Mouse (Mus musculus) thymus, postnatal 4 days (tissue): ENCODE measurements around the gene Dennd1b.

ENCODE experiments used
- DNase-seq: peaks from one replicate; pipeline ENCODE4 v3.0.0; 2021

Gene Dennd1b

DNA sequence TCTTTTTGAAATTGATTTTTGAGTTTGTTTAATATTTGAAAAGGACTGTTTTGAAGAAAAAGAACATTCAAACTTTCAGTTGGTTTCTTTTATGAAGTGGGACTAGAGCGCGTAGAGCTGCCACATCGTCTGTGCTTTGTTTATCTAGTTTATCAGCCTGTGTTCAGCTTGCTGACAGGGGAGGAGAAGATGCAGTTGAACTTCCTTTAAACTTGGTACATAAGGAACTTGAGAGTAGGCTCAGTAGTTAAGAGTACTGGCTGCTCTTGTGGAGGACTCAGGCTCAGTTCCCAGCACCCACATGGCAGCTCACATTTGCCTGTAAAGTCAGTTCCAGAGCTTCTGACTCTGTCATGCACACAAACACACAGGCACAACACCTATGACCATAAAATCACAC lies 124.3 kb downstream of the Dennd1b start:
- no peak for DNase-seq

DNA sequence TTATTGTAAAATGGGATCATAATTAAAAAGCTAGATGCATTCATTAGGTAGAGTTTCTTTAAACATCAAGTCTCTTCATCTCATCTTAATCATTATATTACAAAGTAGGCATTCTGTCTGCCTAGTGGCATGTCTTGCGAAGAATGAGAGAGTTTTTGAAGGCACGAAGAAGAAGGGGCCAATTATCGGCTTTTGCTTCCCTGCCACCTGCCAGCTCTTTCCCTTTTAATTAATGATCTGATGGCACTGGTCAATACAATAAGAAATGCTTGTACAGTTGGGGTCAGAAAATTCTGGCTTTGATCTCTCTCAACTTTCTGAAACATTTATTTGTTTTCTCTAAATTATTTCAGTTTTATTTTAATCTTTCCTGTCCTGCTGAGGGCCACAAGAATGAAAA lies 127.5 kb downstream of the Dennd1b start:
- no peak for DNase-seq

DNA sequence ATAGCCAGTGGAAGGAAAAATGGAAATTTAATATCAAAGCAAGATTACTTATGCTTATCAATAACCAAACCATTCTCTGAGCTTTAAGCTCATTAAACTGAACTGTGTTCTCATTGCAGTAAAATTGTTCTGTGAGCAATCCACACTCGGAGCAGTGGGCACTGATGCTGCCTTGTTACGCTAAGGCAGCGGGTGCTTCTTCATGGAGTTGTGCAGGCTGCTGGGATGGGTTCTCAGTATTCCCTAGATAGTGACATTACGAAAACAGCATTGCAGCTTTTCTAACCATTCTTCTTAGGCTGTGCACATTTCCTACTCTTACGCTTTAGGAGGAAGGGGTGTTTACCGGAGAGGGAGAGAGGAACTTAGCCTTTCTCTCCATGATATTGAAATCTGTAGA lies 128.5 kb downstream of the Dennd1b start:
- DNase-seq: no peak

DNA sequence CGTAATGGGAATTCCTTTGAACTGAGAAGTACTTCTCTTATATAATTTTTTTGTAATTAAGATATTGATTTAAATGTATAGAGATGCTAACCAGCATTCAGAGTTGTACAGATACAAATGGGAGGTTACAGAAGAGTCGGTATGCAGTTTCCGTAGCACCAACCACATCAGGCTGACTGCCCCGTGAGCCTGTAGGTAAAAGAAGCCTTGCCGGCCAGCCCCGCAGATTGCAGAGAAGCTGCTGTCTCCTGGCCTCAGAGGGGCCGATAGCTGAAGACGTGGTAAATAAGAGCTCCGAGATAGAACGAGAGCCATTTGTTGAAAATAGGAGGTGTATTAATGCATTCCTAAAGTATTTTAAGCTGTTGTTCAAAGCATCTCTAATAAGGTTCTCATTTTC lies 128.9 kb downstream of the Dennd1b start:
- DNase-seq: no peak

DNA sequence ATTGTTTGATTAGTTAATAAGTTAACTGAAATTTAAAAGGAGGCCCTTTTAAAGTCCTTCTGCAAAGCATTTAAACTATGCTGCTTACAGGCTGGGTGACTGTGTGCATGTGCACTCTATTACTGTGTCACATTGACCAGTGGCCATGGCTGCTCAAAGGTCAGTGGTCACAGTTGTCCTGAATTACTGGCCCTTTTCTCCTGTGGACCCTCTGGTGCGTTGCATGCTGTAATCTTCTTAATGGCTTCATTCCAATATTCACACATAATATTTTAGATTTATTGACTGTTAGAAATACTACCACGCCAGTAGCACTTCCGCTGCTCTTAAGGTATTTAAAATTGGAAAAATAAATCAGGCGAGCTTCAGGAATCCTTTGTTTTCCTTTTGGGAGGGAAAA lies 129.5 kb downstream of the Dennd1b start:
- no peak for DNase-seq

DNA sequence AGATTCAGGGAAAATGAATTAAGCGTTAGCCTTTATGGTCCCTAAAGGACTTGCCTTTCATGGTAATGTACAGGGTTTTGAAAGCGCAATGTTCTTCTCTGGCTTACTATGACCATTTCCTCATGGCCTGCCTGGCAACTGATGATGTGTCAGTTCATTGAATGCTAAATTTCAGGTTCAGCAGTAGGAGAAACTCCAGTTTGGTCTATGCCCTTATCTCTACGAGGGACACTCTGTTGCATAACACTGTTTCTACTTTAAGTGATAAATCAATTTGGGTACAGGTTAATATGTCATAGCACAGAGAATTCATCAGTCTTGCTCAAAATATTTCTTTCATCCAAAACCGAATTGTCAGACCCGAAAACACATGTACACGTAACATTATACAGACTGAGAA lies 133.1 kb downstream of the Dennd1b start:
- DNase-seq: no peak

DNA sequence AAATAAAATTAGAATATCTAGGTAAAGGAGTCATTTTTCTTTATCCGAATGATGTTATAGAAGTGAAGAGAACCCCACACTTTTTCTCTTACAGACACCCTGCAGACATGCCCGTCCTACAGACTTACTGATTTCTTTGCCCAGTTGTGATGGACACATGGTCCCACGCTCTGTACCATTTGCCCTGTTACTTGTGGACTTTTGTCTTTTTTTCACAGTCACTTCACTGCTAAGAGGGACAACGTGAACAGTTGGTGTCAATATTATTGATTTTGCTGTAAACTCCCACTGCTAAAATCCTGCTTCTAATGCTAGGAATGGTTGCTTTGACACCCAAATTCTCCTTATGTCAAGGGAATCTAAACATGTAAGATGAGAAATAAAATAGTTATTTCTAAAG lies 134.9 kb downstream of the Dennd1b start:
- no peak for DNase-seq

DNA sequence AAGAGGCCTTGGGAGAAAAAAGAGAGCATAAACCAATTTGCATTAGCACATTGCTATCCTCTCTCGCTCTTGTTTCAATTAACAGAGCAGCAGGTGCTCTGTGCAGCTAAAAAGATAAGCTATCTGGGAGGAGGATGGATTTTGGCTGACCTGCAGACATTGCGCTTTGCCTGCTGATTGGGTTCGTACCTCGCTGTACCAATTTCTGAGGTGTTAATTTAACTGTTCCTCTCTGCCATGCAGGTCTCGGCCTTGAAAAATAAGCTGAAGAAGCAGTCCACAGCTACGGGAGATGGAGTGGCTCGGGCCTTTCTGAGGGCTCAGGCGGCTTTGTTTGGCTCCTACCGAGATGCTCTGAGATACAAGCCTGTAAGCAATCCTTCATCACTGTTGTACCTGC lies 138.5 kb downstream of the Dennd1b start:
- DNase-seq: no peak

DNA sequence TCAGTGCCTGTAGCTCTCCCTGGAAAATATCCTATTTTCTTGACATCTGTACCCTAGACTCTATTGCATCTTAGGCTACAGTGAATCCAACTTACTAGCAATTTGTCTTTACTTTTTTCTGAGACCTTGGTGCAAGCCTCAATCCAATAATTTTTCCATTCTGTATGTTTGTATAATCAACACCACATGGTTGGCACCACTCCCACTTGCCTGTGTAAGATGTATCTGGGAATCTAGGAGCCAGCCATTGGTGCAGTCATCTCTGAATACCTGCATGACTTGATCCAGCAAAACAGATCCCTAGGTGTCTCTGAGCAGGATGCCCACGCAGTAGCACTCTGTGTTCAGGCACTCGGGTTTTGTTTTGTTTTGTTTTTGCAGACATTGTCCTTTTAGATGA lies 145.0 kb downstream of the Dennd1b start:
- no peak for DNase-seq

DNA sequence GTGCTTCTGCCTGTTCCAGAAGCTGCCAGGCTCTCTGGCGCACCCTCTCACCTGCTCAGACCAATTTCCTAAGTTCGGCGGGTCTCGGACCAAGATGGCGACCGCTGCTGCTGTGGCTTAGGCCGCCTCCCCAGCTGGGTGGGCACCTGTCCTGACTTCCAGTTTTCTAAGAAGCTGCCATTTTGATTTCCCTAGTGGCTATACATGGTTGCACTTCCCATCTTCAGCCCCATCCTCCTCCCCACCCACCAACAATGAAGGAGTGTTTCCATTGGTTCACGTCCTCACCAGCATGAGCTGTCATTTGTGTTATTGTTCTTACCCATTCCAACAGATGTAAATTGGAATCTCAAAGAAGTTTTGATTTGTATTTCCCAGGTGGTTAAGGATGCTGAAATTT lies 159.4 kb downstream of the Dennd1b start:
- DNase-seq: no peak

DNA sequence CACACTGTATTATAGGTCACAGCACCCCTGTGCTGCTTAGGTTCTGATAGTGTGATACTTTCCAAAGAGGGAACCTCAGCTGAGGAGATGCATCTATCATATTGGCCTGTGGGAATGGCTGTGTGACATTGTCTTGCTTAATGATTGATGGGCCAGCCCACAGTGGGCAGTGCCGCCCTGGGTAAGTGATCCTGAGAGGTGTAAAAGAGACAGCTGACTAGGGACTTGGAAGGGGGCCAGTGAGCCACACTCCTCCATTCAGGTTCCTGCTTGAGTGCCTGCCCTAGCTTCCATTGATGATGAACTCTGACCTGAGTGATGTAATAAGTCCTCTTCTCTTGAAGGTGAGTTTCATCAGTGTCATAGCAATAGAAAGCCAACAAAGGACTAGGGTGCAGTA lies 176.4 kb downstream of the Dennd1b start:
- no peak for DNase-seq

DNA sequence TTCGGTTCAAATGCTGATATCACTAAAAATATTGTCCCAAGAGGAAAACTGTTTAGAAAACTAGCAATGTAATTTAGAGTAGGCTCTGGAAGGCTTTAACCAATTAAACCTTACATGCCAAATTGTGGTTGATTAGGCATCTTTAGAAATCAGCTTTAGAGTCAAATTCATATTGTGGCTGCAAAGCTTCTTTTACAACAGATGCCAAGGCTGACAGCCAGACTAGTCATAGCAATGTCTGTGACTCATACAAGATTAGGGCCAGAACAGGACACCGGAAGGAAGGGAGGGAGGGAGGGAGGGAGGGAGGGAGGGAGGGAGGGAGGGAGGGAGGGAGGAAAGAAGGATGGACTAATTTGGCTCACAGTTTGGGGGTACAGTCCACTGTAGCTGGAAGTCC lies 182.3 kb downstream of the Dennd1b start:
- no peak for DNase-seq

DNA sequence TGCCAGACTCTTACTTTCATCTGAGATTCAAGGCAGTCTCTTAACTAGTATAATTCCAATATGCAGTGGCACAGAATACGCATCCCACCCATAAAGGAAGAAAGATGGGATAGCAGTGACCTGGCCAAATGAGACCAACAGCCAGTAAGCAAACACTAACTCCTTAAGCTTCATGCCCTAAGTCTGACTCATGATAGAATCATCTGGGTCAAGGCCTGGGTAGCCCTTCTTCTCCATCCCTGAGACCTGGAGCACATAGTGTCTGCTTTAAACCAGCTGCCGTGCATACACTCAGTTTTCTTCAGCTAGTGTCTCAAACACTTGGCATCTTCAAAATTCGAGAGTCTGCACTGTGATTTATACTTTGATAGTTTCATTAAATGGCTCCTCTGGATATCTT lies 183.1 kb downstream of the Dennd1b start:
- DNase-seq: no peak

DNA sequence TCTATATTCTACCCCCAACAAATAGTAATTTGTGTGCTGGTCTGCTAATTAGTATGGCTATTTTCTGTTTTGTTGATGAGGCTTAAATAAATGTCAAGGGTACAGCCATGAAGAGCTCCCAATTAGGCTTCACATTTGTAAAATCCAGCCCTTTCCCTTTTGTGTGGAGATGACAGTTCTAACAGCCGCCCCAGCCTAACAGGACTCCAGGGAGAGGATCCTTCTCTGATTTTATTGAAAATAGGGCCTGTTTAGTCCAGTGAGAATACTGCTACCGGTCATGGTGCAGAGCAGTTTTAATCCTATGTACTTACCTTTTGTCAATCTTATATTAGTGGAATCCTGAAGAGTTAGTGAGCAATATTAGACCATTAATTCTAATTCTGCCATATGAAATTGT lies 189.8 kb downstream of the Dennd1b start:
- no peak for DNase-seq

DNA sequence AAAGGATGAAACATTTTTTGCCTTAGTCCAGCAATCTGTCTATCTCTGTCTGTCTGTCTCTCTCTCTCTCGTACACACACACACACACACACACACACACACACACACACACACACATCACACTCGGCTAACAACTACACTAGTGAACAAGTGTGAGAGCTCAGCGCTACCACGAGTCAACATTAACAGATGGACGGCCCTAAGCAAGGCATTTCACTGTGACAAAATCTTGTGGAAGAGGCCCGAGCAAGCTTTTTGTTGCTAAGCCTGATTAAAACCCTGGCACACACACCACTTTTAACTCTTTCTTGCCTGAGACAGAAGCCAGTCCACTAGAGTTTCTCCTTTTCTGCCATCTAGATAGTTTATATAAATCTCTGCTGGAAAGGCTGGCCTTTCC lies 190.3 kb downstream of the Dennd1b start:
- no peak for DNase-seq

DNA sequence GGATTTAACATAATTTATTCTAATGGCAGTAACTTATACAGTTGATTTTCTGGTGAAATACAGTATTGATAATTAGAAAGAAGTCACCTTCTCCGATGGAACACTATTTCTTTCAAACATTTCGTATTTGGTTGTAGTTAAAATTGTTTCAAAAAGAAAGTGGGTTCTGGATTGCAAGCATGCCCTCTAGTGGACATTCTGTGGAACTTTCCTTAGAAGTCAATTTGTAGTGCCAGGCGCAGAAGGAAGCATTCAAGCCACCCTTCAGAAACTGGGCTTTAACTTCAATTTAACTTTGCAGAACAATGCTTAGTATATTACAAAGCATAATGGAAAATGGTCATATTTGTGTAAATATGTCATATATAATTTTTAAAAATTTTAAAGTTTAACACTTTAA lies 193.2 kb downstream of the Dennd1b start:
- DNase-seq: no peak

DNA sequence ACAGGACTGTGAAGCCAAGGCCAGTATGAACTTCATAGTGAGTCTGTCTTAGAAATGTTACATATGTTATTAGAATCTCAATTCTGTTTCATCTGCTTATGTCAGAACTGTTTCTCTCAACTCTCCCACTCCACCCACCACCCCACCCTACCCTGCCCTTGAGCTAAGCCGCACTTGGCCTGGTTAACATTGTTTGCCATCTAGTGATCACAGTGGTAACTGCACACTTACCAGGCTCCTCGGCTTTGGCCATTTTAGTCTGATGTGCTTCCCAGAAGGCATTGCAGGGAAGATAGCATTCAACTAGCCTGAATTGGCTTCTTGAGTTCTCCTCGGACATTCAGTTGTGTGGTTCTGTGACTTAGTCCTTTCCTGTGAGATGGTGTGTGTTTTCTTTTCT lies 198.4 kb downstream of the Dennd1b start:
- DNase-seq: no peak

DNA sequence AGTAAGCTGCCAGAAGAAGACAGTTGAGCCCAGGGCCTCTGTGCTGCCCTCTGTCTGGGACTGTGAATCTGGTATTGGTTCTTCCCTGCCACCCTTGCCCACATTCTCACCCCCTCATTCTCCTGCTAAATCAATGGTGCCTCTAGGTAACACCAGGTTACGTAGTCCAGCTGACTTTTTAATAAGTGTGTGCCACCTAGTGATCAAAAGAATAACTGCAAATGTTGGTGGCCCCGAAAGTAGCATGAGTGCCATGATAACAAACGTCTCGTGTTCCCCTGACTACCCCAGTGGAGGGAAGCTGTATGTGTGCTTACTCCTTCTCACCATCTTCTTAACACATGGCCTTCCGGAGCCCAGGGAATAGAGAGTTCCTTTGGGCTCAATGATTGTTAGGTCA lies 199.6 kb downstream of the Dennd1b start:
- peak; percentile 16 for DNase-seq

DNA sequence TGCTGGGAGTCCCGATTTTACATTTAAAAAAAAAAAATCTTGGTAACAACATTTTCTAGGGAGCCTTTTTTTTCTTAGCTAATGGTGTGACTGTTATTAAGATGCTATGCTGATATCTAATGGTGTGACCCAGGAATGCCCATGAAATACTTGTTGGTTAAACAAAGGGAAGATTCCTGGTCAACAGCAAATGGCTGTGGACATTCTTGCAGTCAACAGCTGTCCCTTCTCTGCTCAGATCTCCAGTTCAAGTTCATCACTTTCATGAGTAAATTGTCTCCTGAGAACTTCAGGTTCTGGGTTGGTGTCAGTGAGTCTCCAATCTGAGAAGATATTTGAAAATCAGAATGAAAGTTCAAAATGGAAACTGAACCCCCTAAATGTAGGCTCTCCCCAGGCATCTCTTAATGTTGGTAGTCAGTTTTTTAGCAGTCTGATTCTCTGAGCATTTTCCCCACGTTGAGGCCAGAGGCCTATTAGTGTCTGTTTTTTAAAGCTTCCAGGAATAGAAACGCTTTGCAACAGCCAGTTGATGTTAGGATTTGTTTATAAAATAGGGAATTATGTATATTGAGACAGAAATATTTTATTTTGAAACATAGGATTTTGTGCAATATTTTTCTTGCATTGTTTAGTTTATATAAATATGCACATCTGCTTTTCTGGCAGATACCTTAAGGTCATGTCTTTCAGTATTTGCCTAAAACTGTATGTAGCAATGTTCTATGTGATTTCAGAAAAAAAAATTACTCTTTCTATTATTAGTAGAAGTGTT lies 211.0 kb downstream of the Dennd1b start:
- DNase-seq: no peak

DNA sequence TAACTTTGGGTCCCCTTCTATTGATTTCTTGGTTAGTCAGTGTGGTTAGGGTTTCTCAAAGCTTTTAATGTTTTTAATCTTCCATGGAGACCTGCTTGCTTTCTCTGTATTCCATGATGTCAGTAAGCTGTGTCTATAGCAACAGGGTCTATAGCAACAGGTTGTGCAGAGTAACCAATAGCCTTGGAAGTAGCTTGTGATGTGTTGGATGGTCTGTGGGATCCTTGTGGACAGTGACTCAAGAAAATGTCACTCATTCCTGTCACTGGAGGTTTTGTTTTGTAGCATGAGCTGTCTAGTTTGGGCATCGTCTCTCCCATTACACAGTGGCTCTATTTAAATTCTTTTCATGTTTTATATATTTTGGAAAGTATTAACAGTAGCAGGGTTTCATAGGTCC lies 216.5 kb downstream of the Dennd1b start:
- DNase-seq: no peak

DNA sequence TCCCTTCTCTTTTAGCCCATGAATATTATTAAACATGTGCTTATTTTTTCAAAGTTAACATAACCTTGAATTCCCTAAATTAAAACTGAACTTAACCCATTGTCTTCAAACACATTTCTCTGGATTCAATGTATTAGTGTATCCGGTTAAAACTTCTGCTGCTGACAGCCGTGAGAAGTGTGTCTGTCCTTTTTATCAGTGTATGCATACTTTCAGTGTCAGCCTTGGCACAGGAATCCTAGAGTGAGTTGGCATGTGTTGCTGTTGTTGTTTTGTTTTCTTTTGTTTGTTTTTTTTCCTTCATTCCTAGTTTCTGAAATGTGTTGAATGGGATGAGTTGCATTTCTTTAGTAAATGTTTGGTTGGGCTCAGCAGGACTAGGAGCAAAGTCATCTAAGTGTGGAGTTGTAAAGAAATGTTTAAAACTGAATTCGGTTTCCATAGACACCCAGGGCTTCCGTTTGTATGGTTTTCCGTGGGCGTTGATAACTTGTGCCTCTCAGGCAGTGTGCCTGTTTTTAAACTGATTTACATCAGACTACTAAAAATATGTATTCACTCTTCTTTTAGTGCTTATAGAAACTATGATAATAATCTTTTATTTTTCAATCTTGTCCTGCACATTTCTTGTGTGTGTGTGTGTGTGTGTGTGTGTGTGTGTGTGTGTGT lies 217.4 kb downstream of the Dennd1b start:
- peak; percentile 23 for DNase-seq

DNA sequence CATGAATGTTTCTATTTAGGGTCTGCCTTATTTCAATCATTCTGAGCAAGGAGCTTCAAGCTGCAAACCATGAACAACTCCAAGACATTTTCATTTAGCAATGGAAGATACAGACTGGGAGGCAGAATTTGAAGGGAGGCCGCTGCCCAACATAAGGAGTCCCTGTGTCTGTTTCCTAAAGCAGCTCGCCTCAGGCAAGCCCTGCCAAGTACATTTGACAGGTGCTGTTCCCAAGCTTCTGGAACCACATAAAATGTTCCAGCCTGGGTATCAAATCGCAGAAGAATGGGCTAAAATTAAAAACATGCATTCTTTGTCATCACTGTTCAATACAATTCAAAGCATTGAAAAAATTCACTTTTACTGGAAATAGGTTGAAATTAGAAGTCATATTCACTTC lies 229.4 kb downstream of the Dennd1b start:
- no peak for DNase-seq

DNA sequence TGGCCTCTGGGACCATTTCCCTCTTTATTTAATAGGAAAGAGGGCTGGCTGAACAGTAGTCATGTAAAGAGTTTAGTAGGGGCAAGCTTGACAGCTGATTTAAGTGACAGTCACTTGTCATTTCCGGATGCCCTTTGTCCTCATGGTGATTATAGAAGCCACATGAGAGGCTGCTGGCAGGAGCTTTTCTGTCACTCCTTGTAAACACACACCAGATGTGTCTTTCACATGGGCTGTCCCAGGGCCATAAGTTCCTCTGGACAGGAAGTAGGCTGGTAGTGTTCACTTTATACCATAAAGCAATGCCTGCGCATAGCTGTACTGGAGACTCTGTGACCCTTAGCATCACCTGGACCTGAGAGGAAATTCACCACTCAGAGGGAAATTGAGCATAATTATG lies 230.8 kb downstream of the Dennd1b start:
- no peak for DNase-seq

DNA sequence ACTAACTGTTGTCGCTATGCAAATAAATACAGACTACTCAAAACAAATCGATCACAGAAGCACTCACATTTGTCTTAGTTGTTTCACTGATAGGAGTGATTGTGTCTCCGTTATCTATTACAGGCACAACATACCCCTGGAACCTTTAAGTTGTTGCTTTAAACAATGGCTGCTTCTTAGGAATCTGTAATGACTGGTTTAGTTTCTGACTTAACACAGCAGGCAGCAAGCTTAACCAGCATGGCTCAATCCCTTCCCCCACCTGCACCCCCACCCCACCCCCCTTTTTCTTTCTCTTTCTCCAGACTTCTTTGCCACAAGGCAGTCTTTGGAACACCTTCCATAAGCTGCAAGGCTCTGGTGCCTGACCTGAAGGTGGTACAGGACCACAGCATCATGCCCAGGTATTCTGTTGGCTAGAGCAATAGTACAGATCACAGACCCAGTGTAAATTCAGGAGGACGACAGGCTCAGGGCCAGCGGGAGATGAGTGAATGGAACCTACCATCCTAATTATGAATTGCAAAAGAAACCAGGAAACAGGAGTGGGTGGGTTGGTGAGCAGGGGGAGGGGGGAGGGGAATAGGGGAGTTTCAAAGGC lies 231.3 kb downstream of the Dennd1b start:
- no peak for DNase-seq

DNA sequence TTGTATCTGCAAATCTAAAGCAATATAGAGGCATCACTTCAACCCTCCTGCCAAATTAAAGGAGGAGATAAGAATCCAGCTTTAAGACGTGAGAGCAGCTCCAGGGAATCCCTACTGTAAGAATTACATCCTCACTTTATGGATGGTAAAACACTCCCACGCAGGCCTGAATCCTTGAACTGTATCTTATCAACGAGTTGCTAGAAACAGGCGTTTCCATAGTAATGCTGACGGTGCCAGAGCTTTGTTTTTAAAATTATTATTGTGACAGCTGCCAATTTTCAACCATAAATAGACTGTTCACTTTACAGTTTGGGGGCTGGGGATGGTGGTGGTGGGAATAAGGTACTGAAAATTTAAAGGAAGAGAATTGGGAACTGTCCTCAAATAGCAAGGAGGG lies 239.8 kb downstream of the Dennd1b start:
- DNase-seq: no peak
